Mouse (Mus musculus) liver, embryonic 14.5 days (tissue): ENCODE results near the gene Gpi1.

ENCODE experiments used
- CTCF ChIP-seq: IDR thresholded peaks from 2 replicates; pipeline ENCODE4 v1.5.1; 2016; ENCODE audit warnings: antibody characterized with exemption, low read depth, control low read depth
- EP300 ChIP-seq: IDR thresholded peaks from 2 replicates; pipeline ENCODE4 v1.6.1; 2016; ENCODE audit warnings: antibody characterized with exemption, low read depth

GRCm38 (mm10) chr7:34213281-34213680 lies 16.9 kb downstream of the Gpi1 start:
- TF ChIP-seq CTCF (no peak), EP300 (no peak)
